Mouse (Mus musculus) megakaryocyte-erythroid progenitor cell, adult 5-6 weeks (primary cell): ENCODE measurements at regions not wholly inside any gene's neighbourhood (a gene's known extent, or its start where the extent isn't known, plus 50 kb on each side); places are given as distances from the start of the nearest gene placed in this dataset.
"Not testable (repeated sequence)": the region's sequence is repeated elsewhere in the genome, so short reads cannot be mapped to it uniquely, and the experiment has no call there.

Experiments
- ATAC-seq: replicated peaks from 2 replicates; pipeline ENCODE4 v1.8.0; 2016; ENCODE audit warnings: mild to moderate bottlenecking, inconsistent platforms; ENCODE audit not compliant: severe bottlenecking, poor library complexity, low FRiP score, low TSS enrichment

DNA sequence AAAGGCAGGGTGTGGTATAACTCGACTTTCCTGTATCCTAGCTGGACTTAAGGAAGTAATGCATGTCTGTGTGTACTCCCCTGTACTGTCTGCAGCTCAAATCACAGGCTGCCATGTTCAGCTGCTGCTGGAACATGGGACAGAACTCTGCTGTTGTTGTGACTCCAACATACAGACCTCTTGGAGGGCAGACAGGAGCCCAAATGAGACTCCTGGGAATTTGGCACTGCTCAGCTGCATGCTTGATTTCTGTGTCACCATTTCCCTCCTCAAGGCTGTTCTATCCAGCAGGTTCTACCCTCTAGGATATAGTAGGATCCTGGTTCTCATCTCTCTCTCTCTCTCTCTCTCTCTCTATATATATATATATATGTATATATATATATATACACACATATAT, 125.0 kb downstream of the Dll1 start:
- no peak for ATAC-seq

DNA sequence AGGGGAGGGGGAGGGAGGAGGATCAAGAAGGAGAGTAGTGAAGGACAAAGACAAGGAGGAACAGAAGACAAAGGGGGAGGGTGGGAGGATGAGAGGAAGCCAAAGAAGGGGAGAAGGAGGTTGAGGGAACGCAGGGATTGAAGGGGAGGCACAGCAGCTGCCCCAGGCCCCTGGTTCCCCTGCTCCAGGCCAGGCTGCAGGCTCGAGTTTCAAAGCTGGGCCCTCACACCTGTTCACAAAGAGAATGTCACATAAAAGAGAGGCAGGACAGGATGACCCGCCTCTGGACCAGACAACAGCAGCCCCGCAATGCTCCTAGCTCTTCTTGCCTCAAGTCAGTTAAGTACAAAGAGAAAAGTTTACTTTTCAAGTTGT, 128.3 kb downstream of the Dll1 start:
- no peak for ATAC-seq

DNA sequence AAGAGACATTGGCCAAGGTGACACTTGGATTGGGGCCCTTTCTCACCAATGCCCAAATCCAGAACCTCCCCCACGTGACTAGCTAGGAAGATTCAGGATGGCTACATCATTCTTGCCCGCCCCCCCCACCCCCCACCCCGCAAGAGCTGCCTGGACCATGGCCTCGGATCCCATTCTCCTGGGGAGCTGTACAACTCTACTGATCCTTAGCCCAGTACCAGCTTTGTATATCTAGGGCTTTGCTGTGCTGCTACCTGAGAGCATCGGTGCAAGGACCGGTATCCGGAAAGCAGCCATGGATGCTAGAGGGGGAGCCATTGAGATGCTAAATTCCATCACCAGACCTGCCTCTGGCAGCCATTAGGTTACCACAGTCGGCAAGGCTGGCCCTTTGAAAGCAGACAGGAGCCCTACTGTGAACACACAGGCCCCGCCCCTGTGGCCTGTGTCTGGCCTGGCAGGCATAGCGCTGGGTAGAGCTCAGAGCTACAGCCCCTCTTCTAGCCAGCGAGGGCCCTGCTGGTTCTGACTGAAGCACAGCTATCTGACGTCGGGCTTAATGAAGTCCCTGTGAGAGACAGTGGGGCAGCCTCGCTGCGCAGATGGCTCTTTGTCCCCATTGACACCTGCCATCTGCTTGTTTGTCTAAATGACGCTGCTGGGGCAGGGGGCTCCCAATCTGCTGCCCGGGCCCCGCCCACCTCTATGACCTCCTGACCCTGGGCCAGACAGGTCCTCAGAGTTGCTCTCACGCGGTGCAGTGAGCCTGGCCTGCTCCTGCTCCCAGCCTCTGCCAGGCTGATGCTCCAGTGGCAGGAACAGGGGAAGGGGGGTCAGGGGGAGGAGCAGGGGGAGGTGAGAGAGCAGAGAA, 128.9 kb downstream of the Dll1 start:
- no peak for ATAC-seq

DNA sequence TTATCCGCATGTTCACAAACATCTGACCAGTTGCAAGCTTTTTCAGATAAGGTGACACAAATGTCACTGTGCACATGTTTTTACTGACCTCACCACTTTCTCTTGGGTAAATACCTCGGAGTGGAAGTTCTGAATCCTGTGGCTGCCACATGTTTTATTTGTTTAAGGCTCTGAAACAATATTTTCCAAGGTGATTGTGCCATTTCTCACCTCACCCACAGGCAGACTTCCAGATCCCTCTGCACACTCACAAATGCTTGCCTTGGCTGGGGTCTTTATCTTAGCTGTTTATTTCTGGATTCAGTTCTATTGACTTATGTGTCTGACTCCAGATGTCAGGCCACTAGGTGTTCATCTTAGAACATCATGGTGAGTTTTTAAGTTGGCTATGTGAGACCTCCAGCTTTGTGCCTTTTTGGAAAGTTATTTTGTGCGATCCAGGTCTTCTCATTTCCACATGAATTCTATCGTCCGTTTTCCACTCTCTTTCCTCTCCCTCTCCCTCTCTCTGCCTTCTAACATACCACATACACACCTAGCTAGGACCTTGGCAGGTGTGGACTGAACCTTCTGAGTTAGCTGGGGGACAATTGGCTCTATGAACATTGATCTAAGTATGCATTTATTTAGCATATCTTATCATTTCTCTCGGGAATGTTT, 133.6 kb downstream of the Dll1 start:
- ATAC-seq, result no peak

DNA sequence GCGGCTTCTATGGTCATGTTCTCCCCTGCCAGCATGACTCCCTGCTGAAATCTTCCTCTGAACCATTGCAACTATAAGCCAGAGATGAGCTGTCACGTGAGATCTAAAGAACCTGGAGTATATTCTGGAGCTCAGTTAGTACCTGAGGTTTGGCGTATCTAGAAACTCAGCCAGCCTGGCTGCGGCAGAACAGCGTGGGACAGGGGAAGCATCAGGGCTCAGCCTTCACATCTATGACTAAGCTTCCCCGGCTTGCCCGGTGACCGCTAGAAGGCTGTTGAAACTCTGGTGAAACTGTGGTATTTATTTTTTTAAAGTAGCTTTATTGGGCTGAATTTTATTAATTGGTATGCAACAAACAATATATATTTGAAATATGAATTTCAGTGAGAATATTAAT, 134.3 kb downstream of the Dll1 start:
- no peak for ATAC-seq

DNA sequence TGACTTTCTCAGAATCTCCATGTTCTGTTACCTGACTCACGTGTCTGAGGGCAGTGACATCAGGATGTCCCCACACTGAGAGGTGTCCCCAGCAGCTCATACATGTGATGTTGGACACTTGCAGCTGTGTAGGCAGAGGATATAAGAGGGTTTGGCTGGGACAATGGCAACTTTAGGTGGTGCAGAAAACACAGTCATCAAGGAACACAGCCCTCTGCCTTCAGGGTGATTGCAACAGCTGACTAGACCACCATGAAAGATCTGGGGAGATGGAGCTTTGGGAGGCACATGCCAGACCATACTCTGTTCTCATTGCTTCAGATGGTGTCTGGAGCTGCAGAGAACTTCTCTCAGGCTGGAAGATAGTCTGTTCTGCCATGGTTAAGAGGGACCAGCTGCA, 135.2 kb downstream of the Dll1 start:
- no peak for ATAC-seq

DNA sequence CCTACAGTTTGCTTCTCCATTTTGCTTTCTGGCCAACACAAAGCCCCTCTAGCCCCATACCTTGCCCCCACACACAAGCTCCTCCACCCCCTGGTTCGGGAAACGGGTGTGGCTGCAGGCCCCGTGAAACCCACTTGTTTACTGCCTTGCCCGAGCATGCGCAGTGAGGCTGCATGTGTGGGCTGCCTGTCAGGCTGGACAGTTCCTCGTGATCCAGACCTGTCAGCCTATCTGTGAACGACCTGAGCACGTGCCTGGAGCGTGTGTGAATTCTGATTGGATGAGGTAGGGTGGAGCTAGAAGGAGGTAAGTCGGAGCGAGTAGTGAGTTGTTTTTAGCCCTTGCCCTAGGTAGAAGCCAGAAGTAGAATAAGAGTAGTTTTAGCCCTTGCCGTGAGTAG, 136.0 kb downstream of the Dll1 start:
- ATAC-seq, result not testable (repeated sequence)

DNA sequence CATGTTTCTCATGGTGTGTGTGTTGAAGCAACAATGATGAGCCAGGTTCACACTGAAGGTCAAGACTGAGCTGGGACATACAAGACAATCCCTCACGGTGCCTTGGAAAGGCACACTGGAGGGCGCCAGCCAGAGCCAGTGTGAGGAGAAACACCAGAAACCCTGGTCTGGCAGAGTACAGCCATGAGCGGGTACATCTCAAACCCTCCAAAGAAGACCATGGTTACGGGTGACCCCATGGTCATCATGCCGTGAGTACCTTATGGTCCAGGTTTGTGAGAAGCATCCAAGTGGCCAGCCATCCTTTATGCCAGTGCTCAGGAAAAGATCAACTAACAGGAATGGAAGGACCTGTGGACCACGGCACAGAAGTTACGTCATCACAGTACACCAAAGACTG, 136.7 kb downstream of the Dll1 start:
- ATAC-seq, result no peak

DNA sequence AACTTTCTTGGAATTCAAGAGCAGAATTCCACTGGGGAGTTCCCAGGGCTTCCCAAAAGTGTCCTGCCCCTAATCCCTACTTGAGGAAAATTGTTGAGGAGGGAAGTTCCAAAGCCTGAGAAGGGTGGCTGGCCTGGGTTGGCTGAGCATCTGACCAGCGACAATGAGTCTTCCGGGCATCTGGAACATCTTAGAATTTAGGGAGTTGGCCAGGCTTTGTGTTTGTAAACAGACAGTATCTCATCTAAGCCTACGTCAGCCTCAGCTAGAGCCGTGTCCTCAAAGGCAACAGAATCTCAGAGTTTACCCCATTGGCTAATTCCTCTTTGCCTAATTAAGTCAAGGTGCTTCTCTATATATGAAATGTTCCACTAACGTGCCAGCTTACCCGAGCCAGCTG, 141.6 kb downstream of the Dll1 start:
- no peak for ATAC-seq

DNA sequence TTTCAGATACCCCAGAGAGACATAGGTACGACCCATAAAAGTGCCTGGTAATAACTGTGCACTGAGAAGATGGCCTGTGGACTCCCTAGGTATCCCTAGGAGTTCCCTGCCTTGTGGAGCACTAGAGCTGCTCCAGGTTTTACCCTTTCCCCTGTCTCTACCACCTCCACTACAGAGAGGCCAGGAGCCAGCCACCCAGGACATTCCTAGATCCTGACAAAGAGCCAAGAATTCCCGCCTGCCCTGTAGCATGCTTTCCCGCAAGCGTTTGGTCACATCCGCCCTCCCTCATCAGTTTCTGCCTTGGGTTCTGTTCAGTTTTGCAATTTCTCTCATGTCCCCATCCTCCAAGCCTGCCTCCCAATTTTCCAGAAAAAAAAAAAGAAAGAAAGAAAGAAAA, 145.5 kb downstream of the Dll1 start:
- no peak for ATAC-seq

DNA sequence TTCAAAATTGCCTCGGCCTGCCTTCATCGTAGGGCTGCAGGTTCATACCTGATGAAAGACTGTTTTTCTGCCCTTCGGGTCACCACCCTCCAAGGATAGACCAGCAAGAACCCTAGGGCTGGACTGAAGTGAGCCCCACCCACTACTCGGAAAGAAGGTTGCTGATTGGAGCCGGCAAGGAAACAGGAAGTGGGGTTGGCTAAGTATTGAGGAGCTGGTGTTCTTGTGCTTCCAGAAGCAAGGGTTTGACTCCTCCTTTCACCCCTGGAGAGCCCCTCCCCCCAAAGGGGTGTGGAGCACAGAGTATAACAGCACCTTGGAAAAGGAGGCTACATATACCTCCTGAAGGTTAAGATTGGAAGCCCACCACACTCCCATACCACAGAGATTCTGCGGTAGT, 147.5 kb downstream of the Dll1 start:
- no peak for ATAC-seq

DNA sequence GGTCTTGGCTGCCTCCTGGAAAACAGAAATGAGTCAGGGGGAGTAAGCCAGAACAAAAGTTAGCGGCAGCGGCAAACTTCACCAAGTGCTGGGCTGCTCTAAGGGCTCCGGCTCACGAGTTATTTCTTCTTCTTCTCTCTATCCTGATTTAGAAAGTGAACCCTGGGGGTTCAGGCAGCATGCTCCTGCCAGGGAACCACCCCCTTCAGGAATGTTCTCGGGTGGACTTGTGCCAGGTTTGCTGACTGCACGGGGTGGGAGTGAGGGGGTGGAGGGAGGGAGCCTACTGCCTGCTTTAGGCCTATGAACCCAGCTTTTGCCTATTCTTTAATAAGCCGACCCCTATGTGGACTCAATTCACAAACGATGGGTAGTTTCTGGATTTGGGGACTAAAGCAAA, 148.6 kb downstream of the Dll1 start:
- no peak for ATAC-seq

DNA sequence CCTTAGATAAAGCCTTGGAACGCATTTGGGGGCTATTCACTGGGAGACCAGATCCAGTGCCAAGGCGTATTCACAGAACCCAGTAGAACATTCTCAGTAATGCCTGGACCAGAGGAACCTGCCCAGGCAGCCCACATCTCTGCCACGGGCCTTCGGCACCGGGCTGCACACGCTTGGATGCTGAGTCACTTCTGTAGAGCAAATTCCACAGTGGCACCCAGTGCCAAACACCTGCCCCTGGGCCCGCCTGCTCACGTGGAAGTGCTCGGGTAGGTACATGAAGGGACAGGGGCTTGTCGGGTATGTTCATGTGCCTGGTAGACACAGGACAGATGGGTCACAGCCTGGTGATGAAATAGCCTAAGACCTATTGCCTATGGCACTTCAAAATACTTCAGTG, 152.8 kb downstream of the Dll1 start:
- ATAC-seq, result no peak

DNA sequence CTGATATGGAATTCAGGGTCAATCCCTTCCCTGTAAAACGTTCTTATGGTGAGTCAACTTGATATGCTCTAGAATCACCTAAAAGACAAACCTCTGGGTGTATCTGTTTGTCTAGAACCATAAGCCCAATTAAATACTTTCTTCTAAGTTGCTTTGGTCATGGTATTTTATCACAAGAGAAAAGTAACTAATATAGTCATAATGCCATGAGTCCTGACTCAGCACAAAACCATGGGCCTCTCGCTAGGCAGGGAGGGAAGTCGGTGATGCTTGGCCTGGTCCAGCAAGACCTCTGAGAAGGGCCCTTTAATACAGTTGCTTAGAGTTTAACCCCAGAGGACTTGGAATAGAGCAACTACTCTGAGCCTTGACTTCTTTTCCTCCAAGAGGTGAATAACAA, 153.7 kb downstream of the Dll1 start:
- ATAC-seq, result no peak

DNA sequence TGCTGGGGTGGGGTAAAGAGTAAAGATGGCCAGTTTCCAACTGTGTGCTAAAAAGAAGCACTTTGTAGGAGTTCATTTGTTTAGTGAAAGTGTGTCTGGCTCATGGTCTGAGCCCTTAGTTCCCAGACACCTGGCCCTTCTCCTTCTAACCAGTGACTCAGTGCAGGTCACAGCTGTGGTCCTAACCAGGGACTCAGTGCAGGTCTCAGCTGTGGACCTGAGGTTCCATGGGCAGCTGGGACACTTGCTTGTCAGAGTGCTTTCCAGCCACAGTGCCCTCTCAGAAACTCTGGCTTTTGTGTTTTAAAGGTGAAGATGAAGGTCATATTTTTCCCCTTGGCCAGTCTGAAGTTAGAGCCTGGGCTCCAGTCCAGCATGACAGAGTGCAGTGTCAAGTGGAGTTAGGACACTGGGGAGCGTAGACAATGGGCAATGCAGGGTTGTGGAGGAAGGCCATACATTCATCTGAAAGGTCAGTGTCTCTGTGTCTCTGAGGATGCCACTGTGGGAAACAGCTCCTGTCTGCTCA, 162.5 kb downstream of the Dll1 start:
- no peak for ATAC-seq

DNA sequence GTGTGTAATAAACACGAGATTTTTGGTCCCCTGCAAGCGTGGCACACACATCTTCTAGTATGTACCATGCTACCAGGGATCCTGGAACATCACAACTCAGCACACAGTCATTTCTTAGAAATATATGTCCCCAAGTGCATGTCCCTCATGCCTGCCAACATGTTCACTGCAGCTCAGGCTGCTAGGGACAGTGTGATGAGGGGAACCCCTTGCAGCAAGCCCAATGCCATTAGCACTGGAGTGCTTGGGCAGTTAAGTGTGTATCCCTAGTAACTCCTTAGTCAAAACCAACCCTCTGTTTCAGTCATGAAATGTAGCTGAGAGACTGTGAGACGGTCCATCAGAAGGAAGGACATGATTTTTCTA, 167.5 kb upstream of the Gm3448 start:
- ATAC-seq, result no peak

DNA sequence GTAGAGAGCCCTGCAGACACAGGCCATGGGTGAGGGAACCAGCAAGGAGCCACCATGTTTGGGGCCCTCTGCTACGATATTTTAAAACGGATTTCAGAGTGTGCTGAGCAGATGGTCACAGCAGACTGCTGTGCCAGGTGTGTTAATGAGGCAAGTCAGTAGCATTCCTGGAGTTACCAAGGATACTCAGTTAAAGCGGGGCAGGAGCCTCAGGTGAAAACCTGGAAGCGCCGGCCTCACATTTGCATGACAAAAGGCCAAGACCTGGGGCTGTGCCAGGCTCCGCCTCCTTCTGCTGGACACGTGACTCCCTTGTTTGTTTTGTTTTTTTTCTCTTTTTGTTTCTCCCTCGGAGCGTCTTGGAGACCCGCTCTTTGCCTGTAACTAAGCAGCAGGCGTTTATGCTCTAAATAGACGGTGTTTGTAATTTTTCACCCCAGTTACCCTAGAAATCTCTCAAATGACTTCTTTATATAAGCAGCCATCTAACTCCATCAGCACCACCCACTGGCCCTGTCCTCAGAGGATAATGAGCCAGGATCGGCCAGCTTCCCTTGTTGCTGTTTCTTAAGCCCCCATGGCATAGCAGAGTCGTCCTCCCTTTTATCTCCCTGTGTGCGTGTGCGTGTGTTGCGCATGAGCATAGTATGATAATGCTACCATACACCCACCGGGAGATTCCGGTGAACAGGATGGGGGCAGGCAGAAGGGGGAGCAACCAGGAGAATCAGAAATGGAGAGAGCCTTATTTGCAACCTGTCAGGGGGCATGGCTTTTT, 166.9 kb upstream of the Gm3448 start:
- ATAC-seq, result no peak

DNA sequence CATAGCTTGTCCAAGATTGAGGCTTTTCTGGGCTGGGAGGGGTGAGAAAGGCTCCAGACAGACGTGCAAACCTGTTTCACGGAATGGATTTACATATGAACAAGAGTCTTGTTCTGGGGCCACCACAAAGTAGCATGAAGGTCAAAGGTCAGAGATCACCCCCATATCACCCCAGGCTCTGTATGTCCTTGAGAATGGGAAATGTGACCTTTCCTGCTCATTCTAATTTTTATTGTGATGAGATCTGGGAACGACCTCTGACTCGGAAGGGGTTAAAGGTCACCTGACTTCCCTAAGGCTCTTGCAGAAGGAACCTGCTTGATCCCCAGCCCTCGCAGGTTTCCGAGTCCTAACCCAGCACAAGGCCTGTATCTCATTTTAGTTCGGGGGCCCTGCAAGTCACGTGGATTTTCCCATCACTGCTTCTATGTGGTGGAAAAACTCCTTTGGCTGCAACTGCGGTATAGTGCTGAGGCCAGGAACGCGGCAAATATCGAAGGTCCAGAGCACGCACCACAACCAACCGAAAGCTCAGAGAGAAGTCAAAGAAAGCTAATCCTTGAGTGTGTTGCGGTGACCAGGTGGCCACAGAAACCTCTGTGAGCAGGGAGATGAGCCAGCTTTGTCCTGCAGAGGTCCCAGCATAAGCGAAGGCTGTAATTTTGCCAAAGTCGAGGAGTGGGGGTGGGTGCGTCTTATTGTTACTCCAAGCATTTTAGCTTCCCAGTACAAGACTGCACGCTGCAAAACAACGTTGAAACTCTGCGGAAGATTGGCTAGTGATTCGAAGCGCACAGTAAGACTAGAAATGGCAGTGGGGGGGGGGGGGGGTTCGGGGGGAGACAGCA, 166.1 kb upstream of the Gm3448 start:
- ATAC-seq, result no peak

DNA sequence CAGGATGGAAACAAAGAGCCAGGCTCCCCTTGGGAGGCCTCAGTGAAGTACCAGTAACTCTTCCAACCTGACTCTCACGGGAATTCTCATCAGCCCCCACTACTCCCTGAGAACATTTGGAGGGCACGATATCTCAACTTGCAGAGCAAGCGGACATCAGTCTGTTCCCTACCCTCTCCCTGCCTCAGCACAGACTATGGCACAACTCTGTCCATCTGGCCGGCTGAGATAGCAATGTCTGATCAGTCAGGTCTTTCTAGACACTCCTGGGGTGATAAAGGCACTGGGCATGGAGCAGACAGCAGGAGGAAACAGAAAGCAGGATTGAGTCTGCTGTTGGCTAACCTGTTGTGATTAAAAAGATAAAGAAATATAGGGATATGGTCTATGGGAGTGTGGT, 164.5 kb upstream of the Gm3448 start:
- ATAC-seq, result no peak

DNA sequence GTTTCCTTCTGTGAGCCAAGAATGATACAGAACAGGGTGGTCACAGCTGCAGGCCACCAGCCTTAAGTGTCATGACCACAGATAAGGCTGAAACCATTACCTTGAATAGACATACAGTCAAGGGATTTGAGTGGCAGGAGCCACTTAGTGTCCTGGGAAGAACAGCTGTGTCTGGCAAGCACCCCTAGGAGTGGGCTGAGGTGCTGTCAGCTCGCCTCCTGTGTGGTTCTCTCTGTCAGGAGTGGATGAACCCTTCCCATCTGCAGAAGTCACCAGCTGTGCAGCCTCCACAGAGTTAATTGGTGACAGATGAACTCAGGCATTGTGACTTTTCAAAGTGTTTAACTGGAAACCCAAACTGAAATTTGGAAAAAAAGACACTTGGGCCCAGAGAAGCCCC, 163.2 kb upstream of the Gm3448 start:
- ATAC-seq, result no peak
